Mouse (Mus musculus) fat pad, adult 2 months (tissue): Measurements from ENCODE around the gene Hpse.

ENCODE experiments used
- DNase-seq: peaks from one replicate; pipeline ENCODE4 v3.0.0-alpha.2; 2011; ENCODE audit warnings: low read depth, low spot score; ENCODE audit errors: extremely low read depth

The Hpse gene

DNA sequence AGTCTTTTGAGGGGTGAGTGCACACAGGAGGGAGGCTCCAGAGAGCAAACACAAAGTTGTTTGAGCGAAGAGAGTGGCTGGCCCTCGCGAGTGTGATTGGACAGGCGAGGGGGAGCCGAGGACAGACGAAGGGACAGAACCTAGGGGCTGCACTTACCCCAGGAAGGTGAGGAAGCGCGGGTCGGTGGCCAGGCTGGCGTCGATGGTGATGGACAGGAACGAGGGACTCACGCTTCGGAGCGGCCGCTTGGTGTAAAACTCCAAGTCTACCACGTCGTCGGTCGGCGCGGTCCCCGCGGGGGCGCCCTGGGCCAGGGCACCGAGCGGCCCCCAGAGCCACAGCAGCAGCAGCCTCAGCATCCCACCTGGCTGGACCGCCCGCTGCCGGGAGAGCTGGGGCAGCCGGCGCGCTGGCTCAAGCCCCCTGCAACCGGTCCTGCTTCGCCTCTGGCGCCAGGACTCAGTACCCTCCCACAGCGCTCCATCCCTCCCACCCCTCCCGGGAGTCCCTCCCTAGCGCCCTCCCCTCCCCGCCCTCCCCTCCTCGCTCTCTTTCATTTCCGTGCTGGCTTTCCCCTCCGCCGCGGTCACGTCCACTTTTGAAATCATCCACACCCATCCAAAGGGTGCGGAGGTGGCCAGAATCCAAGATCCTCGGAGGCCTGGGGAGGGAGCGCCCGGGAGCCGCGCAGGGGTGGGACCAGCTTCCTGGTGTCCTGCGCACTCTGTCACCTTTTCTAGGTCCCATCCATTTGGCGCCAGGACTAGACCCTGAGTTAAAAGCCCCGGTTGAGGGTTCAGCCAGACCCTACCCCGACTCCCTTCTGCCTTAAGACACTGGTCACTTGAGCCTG is at the start of gene Hpse:
Gene Hpse, minus strand, starts transcription at position 482 of the 854 bp plus-strand sequence.
- no peak for DNase-seq

DNA sequence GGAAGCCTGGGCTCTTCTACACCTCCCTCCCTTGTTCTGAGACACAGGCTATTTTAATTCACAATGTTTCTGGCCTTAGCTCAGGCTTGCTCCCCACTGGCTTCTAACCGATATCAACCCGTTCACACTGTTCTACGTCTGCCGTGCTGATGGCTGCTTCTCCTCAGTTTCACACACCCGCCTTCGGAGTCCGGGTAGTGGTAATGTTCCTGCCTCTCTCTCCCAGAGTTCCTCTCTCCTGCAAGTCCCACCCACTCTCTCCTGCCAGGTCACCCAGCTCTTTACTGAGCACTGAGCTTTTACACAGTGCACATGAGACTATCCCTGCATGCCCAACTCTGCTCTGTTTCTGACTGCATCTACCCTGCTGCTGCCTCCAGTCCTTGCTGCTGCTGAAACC is 46.5 kb upstream of the Hpse start:
- DNase-seq = no peak

DNA sequence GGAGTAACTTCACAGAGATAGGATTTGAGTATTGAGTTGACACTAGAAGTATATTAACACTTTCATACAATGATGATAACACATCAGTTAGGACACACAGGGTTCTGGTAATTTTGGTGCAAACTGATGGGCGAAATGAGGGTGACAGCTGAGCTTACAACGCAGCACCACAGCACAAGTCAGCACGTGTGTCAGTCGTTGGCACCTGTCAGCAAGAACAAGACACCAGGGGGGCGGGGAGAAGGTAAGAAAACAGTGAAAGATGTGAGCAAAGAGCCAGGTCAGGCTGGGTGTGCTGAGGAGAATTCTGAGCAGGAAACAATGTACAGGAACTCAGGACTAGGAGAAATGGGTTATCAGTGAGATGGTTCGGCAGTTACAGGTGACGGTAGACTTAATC is 42.2 kb upstream of the Hpse start:
- DNase-seq = no peak

DNA sequence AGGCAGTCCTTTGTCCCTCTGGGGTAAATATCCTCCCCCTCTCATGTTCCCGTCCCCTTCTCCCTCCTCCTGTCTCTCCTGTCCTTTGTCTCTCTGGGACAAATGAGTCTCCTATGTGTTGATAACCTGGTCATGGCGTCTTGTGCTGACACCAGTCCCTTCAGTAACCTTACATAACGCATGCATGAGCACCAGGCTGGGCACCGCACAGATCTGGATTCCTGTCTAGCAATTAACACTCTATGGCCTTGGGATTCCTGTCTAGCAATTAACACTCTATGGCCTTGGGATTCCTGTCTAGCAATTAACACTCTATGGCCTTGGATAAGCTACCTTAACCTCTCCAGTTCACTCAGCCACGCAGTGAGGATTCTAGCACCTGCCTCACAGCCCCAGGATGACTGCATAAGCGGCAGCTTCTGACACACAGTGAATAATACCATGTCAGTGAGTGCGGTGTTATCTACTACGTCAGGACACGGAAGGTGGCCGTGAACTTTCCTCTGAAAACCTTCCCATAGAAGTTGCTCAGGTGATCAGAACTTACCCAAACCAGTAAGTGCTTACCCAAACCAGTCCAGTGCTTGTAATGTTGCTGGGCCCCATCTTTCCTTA is 40.6 kb upstream of the Hpse start:
- no peak for DNase-seq

DNA sequence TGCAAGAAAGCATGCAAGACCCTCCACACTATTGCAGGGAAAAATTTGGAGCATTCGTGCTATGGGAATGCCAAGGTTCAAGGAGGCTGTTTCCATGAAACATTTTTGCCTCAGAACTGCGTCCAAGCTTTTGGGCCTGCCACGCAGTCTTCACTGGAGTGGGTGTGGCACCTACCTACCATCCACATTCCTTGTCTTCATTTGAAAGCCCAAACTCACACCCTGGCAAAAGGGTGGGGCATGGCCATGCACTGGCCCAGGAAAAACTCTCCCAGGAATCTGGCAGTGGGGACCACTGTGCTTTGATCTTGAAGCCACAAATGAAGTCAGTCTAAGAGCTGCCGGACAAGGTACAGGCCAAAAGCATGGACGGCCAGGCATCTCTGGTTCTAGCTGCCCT is 38.6 kb upstream of the Hpse start:
- DNase-seq = no peak

DNA sequence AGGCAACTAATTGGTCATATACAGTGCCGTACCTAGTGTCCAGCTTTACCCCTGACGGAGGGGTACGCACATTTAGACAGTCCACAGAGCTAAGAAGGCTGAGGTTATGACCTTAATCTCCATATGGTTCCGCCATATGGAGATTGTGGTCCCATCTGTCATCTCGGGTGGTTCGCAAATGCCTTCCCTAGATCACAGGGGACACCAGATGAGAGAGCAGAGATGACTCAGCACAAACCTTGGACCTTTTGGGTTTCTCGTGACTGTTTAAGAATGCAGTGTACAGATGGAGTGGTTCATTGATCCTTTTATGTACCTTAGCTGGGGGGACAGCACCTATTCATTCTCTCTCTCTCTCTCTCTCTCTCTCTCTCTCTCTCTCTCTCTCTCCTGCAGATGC is 33.9 kb upstream of the Hpse start:
- DNase-seq = no peak

DNA sequence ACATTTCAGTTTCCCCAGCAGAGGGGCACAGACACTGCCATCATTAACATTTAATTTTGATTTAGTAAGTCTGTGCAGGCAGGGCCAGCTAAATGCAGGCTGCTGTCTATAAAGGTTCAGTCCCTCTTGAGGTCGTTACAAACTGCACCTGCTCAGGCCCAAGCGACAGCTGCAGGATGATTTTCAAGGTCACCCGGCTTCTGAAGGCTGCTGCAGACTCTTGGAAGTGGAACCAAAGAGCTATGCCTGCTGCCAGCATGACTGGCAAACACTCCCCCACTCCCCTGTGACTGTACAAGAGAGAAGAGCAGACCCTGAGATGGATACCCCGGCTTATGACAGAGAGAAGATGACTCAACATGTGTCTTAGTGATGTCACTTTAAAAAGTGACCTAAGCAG is 32.1 kb upstream of the Hpse start:
- DNase-seq = no peak

DNA sequence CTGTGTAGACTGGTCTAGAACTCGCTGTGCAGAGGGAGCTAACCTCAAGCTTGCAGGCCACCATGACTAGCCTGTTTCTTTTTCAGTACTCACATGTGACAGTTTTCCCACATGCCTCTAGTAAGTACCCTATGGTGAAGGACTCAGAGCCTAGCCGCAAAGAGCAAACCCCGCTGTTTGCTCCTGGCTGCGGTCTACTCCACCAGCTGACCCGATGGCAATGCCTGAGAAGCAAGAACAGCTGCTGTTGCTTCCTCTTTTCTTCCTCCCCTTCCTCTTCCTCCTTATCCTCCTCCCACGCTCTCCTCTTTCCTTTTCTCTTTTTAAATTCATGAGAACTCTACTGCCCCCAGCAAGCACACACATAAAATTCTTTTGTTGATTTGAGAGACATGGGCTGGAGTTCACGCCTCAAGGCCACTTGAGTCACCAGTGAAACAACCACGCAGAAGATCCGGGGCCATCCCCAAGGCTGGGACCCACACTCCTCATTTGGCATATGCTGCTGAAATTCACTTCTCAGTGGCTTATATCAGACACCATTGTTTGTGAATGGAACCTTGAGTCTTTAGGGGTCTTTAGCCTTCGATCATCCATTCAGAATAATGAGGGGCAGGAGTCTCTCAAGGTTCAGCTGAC is 31.2 kb upstream of the Hpse start:
- no peak for DNase-seq

DNA sequence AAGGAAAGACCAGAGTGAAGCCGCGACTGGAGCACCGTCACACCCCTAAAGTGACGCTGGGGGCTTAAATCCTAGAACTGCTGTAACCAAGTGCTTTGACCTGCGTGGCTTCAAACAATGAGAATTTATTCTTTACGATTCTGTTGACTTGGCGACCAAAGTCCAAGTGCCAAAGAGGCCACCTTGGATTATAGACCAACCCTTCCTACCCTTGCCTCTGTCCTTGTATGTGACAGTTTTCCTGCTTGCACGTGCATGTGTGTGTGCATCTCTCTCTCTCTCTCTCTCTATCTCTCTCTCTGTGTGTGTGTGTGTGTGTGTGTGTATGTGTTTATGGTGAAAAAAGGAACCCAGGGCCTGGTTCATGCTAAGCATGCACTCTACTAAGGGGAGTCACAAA is 19.3 kb upstream of the Hpse start:
- DNase-seq = no peak

DNA sequence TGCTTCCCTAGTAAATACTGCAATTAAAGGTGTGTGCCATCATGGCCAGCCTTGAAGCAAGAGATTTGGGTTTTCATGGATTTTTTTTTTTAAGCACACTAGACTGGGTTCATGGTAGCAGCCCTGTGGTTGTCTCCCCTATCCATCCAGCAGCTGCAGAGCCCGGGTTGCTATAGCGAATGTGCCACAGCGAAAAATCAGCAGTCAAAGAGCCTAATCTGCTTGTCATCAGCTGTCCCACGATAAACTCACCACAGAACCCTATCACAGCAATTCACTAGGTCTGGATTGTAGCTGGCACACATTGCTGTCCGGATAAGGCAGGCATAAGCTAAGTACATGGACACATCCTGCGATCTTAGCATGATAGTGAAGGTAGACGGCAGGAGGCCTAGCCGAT is 17.4 kb upstream of the Hpse start:
- no peak for DNase-seq

DNA sequence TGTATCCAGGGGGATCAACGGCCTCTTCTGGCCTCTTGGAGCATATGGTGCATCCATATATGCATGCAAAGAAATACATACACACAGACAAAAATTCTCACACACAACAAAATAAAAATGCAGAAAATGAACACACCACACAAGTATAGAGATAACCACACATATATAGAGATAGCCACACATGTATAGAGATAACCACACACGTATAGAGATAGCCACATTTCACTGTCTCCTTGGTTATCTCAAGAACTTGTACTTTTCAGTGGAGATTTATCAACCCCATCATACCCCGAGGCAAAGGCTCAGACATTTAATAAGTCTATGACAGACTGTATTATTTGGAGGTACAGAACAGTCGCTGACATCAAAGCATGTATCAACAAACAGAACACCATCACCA is 15.0 kb upstream of the Hpse start:
- no peak for DNase-seq

DNA sequence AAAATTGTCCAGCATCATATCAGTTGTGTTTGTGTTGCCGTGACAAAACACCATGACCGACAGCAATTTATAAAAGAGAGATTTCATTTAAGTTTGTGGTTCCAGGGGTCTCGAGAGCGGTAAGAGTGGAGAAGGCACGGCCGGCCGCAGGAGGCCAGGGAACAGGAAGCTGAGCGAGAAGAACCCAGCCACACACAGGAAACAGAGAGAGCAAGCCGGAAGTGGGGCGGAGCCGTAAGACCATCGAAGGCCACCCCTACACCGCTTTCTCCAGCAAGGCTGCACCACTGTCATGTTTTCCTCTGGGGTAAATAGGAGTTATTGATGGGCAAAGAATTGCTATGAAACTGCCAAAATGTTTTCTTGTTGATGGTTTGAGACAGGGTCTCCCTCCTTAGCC is 9.2 kb upstream of the Hpse start:
- DNase-seq = no peak

DNA sequence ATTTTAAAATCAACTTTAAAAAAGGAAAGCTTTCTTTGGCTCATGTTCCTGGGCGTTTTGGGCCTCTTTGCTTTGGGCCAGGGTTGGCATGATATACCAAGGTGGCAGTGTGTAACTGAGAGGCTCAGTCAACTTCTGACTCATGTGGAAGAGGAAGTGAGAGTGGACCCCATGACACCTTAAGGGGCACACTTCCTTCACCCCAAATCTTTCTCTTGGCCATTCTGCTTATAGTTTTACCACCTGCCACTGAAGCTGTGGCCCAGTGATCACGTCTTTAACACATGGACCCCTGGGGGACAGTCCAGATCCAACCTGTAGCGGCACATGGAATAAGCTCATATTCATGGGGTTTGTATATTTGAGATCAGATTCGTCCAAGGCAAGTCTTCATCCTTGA is 6.5 kb upstream of the Hpse start:
- DNase-seq = no peak

DNA sequence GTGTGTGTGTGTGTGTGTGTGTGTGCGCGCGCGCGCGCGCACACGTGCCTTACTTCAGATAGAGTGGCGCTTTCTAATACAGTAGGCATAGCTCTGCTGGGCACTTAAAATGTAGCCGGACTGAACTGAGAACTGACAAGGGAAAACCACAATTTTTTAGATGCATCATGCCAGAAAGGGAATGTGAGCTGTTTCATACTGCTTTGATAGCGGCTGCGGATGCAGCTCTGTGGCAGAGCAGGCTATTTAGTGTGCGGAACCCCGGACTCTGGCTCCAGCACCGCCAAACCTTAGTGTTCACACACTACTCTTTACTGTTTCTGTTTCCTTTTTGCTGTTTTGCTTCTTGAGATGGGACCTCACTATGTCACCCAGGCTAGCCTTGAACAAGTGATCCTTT is 2.8 kb downstream of the Hpse start:
- no peak for DNase-seq

DNA sequence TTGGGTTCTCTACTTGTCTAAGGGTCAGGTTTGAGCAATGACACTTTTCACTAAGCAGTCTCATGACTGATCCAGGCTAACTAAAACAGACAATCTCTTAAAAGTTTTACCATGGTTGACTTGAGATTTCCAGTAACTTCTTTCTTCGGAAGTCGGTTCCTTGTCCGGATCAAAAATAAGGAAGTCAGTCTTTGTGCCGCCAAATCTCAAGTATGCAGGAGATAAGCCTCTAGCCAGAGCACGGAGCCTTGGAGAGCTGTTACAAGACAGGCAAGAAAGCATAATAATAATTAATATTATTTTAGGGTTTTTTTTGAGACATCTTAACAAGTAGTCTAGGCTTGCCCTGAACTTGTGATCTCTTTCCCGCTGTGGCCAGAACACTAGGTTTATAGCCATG is 8.3 kb downstream of the Hpse start:
- no peak for DNase-seq

DNA sequence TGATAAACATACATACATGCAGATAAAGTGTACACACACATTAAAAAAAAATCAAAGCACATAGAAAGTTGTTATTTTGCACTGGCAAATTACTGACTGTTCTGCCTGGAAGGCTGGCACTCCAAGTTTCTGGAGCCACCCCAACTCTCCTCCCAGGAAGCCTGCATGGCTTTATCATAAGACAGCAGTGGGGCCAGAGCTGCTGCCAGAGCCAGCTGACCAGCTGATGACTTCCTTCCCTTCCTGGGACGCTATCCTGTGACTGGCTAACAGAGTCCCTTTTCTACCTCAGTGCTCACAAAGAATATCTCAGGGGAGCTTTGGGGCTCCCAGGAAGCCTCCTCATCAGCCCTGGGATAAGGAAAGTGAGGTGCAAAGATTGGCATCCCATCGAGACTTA is 9.5 kb downstream of the Hpse start:
- DNase-seq = no peak

DNA sequence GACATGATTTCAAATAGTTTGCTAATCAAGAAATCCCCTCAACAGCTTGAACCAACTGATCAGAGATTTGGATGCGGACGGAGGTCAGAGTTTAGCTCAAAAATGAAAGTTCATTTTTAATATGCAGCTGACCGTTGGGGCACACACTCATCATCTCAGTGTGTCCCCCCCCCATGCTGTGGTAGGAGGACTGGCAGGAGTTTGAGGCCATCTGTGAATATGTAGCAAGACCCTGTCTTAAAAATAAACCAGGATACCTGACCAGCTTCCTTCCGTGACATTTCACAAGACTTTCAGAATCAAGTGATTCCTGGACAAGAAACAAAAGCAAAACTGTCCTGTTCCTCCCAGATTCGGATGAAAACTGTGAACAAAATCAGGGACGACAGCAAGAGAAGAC is 10.5 kb downstream of the Hpse start:
- DNase-seq = no peak

DNA sequence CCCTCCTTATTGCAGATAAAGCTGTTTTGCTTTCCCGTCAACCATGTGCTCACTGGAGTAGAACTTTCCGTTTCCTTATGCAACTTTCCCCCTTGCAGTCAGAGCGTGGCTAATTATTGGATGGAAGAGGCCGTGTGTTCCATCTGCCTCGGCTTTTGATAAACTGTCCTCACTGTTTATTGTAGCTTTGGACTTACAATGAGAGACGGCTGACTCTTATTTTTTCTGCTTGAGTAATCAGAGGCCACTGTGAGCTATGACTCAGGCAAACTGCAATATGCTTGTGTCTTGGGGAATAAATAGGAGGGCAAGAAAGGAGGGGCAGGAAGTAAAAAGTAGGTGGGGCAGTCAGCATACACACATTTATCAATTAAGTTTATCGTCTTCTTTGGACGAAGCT is 12.8 kb downstream of the Hpse start:
- no peak for DNase-seq

DNA sequence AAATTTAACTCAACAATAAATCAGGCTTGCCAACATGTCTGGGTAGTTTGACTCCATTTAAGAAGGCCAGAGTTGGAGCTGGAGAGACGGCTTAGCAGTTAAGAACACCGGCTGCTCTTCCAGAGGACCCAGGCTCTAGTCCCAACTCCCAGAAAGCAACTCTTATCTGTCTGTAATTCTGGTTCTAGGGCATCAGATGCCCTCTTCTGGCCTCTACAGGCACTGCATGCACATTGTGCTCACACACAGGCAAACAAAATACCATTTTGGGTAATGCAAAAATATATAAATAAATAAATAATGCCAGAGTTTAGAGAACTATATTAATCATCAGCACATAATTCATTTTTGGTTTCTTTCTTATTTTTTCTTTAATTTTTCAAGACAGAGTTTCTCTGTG is 15.2 kb downstream of the Hpse start:
- DNase-seq = no peak

DNA sequence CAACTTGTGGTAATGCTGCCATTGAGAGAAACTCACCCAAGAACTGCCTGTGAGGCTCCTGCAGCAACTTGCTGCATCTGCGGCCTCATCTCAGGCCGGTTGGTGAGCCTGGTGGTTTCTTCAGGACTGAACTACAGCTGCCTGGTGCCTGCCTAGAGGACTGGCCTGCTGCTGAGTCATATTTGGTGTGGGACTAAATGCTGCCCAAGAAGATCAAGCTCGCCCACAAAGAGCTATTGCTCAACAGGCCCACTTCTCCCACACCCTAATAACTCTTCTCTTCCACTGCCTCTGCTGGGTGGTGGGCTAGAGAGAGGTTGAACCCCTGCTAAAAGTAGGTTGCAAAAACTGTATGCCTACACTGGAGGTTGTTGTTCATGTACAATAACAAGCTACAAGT is 17.2 kb downstream of the Hpse start:
- DNase-seq = no peak

DNA sequence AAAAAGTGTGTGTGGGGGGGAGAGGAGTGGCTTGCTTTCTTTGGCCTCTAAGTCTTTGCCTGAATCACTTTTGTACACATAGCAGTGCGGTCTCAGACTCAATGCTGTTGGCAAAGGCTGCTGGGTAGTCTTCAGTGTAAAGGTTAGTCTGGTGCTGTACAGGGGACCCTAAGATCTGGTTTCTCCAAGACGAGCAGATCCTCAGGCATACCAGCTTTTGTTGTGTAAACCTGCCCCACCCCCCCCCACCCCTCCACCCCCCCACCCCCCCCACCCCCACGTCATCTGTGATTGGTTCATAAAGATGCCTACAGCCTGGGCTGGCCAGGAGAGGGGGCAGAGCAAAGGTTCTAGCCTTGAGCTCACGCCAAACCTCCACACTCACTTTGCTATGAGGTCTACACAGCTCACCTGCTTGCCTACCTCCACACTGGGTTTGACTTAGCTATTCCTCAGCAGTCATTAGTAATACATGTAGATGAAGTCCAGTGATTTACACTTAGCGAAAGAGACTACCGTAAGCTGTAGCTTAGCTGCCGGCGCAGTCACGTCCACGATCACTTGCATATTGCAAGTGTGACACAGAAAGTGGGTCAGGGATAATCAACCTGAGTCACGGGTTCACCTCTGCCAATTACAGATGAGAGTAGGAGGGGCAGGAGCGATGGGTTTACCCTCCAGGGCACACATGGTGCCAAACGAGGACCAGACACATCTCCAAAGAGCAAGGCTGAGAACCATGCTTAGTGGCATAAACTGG is 18.5 kb downstream of the Hpse start:
- no peak for DNase-seq

DNA sequence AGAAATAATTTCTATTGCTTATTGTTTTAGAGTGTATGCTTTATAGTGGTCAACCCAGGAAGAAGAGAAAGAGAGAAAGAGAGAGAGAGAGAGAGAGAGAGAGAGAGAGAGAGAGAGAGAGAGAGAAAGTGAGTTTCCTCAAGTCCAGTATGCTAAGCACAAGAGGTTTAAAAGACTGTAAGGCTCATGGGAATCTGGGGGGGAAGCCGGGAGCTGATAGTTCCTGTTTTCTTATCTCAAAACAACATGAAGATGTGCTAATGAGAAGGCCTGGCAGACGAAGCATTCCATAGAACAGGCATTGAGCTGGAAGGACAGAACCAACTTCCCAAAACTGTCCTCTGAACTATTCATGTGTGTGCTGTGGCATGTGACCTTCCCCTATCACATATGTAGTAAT is 21.6 kb downstream of the Hpse start:
- no peak for DNase-seq
